Comparison of ENCODE assay signal across 14 mouse cellular contexts in genomic region chr1:134773256-134773655, GRCm38 (mm10).
A peak's percentile ranks its signal among the peaks of the same experiment; 100 is the strongest.
DNase-seq lines count a peak whose midpoint lies in the region; ATAC-seq and TF ChIP-seq lines count a peak whose summit lies in the region.
"Had no signal": no experiment of that assay in that cellular context is flagged by ENCODE, and none has a peak within 500 bp of the region (broad histone marks: within the 10 kb centered on the region; RNA-seq: fewer than 3 reads in every experiment).

No protein-coding gene starts in this region.

- peaks cover 68% of the 10 kb centered on the region; the same call in 1 of the 2 replicates for H3K36me3 ChIP-seq in heart, embryonic 10.5 days
- peaks cover 10% of the 10 kb centered on the region for H3K36me3 ChIP-seq in lung, embryonic 15.5 days
- peaks cover 20% of the 10 kb centered on the region; the same call in 1 of the 2 replicates for H3K36me3 ChIP-seq in embryonic facial prominence, embryonic 15.5 days
- H3K36me3 ChIP-seq in stomach, embryonic 14.5 days (ENCODE audit: control insufficient read depth, insufficient read depth, low read length): peaks cover 6% of the 10 kb centered on the region; the same call in 1 of the 2 replicates
- H3K36me3 ChIP-seq in liver, postnatal 0 days (replicated peaks; ENCODE audit: insufficient read depth, low read length): no peaks in the 10 kb centered on the region; the same call in 1 of the 2 replicates

- no peaks in the 10 kb centered on the region for H3K27me3 ChIP-seq in heart, embryonic 10.5 days (ENCODE audit: insufficient read depth, poor library complexity, severe bottlenecking)
- H3K27me3 ChIP-seq in lung, embryonic 15.5 days: no peaks in the 10 kb centered on the region
- H3K27me3 ChIP-seq in embryonic facial prominence, embryonic 15.5 days: no peaks in the 10 kb centered on the region
- H3K27me3 ChIP-seq in stomach, embryonic 14.5 days (ENCODE audit: control insufficient read depth, insufficient read depth, low read length): no peaks in the 10 kb centered on the region
- no peaks in the 10 kb centered on the region for H3K27me3 ChIP-seq in liver, postnatal 0 days (ENCODE audit: insufficient read depth, low read length)
- H3K27me3 ChIP-seq: CH12.LX; hindbrain, embryonic 13.5 days had no signal

- 62% methylated on average over 12 of the region's 12 CpGs for WGBS in heart, embryonic 10.5 days
- 36% methylated on average over 12 of the region's 12 CpGs for WGBS in lung, embryonic 15.5 days
- WGBS in embryonic facial prominence, embryonic 15.5 days: 66% methylated on average over 12 of the region's 12 CpGs
- 54% methylated on average over 12 of the region's 12 CpGs for WGBS in stomach, embryonic 14.5 days
- 65% methylated on average over 12 of the region's 12 CpGs for WGBS in liver, postnatal 0 days (ENCODE audit: insufficient replicate concordance)

- H3K27ac ChIP-seq in heart, embryonic 10.5 days: peak overlapping the region; percentile 42; the same call in 1 of the 2 replicates
- peak overlapping the region; percentile 95 for H3K27ac ChIP-seq in lung, embryonic 15.5 days
- H3K27ac ChIP-seq in embryonic facial prominence, embryonic 15.5 days (replicated peaks): peak overlapping the region; percentile 89
- H3K27ac ChIP-seq in stomach, embryonic 14.5 days (ENCODE audit: low read length): peak overlapping the region; percentile 97
- no peak overlapping the region for H3K27ac ChIP-seq in liver, postnatal 0 days (ENCODE audit: low read depth)
- H3K27ac ChIP-seq: hindbrain, embryonic 13.5 days had no signal

- H3K9me3 ChIP-seq in heart, embryonic 10.5 days: no peaks in the 10 kb centered on the region
- no peaks in the 10 kb centered on the region for H3K9me3 ChIP-seq in lung, embryonic 15.5 days
- no peaks in the 10 kb centered on the region for H3K9me3 ChIP-seq in embryonic facial prominence, embryonic 15.5 days (replicated peaks)
- no peaks in the 10 kb centered on the region for H3K9me3 ChIP-seq in stomach, embryonic 14.5 days (ENCODE audit: control insufficient read depth, low read depth, low read length)
- H3K9me3 ChIP-seq in liver, postnatal 0 days (ENCODE audit: low read length): no peaks in the 10 kb centered on the region
- H3K9me3 ChIP-seq: hindbrain, embryonic 13.5 days had no signal

- H3K9ac ChIP-seq in lung, embryonic 15.5 days: no peak overlapping the region
- no peak overlapping the region for H3K9ac ChIP-seq in embryonic facial prominence, embryonic 15.5 days
- H3K9ac ChIP-seq in stomach, embryonic 14.5 days (replicated peaks; ENCODE audit: low read depth, low read length): no peak overlapping the region
- H3K9ac ChIP-seq in liver, postnatal 0 days (replicated peaks): no peak overlapping the region
- H3K9ac ChIP-seq: forebrain, postnatal 0 days; hindbrain, embryonic 13.5 days had no signal

- TF ChIP-seq CTCF in liver, postnatal 0 days (IDR thresholded peaks at IDR 0.05; ENCODE audit: low read depth): no peak

- no peak for TF ChIP-seq EP300 in liver, postnatal 0 days (IDR thresholded peaks at IDR 0.05; ENCODE audit: low read depth)

- H3K4me3 ChIP-seq in heart, embryonic 10.5 days: no peak overlapping the region
- H3K4me3 ChIP-seq in lung, embryonic 15.5 days: no peak overlapping the region
- H3K4me3 ChIP-seq in embryonic facial prominence, embryonic 15.5 days (replicated peaks): no peak overlapping the region
- H3K4me3 ChIP-seq in stomach, embryonic 14.5 days (ENCODE audit: low read depth, low read length): no peak overlapping the region
- H3K4me3 ChIP-seq in liver, postnatal 0 days (ENCODE audit: low read depth, low read length): no peak overlapping the region
- H3K4me3 ChIP-seq: hindbrain, embryonic 13.5 days had no signal

- intact Hi-C loops in heart, postnatal 36 days (cut with DNase I): no loop called here

- peaks cover 47% of the 10 kb centered on the region for H3K4me1 ChIP-seq in heart, embryonic 10.5 days
- peaks cover 57% of the 10 kb centered on the region for H3K4me1 ChIP-seq in lung, embryonic 15.5 days
- H3K4me1 ChIP-seq in embryonic facial prominence, embryonic 15.5 days: peaks cover 50% of the 10 kb centered on the region
- H3K4me1 ChIP-seq in stomach, embryonic 14.5 days (ENCODE audit: control insufficient read depth, insufficient read depth, low read length): peaks cover 42% of the 10 kb centered on the region
- H3K4me1 ChIP-seq in liver, postnatal 0 days (ENCODE audit: insufficient read depth): peaks cover 13% of the 10 kb centered on the region

- H3K4me2 ChIP-seq in lung, embryonic 15.5 days: no peak overlapping the region
- no peak overlapping the region for H3K4me2 ChIP-seq in embryonic facial prominence, embryonic 15.5 days (replicated peaks)
- no peak overlapping the region for H3K4me2 ChIP-seq in stomach, embryonic 14.5 days (replicated peaks; ENCODE audit: low read depth, low read length)
- H3K4me2 ChIP-seq in liver, postnatal 0 days (ENCODE audit: low read depth, low read length): no peak overlapping the region
- H3K4me2 ChIP-seq: hindbrain, embryonic 13.5 days had no signal

- ATAC-seq in lung, embryonic 15.5 days (ENCODE audit: borderline replicate concordance, extremely low read depth, low FRiP score, low TSS enrichment): no peak
- no peak for ATAC-seq in embryonic facial prominence, embryonic 15.5 days (ENCODE audit: insufficient number of reproducible peaks, low FRiP score, low TSS enrichment, low read depth)
- no peak for ATAC-seq in stomach, embryonic 14.5 days (ENCODE audit: insufficient number of reproducible peaks, insufficient read depth, low FRiP score, low read depth)
- ATAC-seq in liver, postnatal 0 days: no peak
- ATAC-seq: forebrain, postnatal 0 days had no signal

- DNase-seq in heart, embryonic 10.5 days (ENCODE audit: low spot score): peak; percentile 41
- no peak for DNase-seq in heart, postnatal 36 days
- no peak for DNase-seq in lung, postnatal 4 days
- DNase-seq in liver, postnatal 0 days: no peak
- DNase-seq: cerebellum, adult 9-11 months; forebrain, postnatal 0 days; left cerebral cortex, postnatal 4 days; lung, adult 2 months; thymus, postnatal 14 days had no signal
